Mouse (Mus musculus): ENCODE measurements around the gene Zfp947.
"Not testable (repeated sequence)": the region's sequence is repeated elsewhere in the genome, so short reads cannot be mapped to it uniquely, and the experiment has no call there.

The Zfp947 gene

DNA sequence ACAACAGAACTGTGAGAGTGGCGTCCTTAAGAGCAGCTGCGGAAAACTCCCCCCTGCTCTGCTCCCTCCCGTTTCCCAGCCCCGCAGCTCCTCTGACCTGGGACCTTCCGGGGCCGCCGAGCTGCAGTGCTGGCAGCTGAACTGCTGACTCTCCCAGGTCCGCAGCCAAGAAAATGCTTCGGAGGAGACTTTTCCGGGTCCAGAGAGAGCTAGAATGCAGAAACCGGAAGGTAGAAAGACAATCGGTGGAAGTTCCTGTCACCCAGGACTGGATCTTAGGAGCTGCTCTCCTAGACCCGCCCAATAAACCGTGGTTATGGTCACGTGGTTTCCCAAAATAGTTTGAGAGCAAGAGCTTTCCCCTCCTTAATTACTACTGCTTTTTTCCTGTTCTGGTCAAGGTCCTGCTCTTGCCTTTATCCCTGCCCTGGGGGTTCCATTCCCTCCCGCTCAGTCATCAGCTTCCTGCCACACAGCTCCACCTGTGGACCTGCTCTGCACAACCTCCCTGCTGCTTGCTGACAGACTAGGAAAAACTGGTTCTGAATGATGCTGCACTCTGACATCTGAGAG, at the start of gene Zfp947:
Gene Zfp947, minus strand, starts transcription at position 469 of the 573 bp plus-strand sequence.
- DNase-seq (ENCODE audit: low spot score in 2 of 2), result peak; percentile 17 to 26

DNA sequence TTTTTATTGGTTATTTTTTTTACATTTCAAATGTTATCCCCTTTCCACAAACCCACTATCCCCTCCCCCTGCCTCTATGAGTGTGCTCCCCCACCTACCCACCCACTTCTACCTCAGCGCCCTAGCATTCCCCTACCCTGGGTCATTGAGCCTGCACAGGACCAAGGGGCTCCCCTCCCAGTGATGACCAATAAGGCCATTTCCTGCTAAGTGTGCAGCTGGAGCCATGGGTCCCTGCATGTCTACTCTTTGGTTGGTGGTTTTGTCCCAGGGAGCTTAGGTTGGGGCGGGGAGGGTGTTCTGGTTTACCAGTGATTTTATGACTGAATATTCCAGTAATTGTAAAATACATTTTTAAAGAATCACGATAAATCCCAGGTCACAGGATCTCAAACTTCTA, 686 bp downstream of the Zfp947 start:
- not testable (repeated sequence) for DNase-seq (ENCODE audit: low spot score in 2 of 2)

DNA sequence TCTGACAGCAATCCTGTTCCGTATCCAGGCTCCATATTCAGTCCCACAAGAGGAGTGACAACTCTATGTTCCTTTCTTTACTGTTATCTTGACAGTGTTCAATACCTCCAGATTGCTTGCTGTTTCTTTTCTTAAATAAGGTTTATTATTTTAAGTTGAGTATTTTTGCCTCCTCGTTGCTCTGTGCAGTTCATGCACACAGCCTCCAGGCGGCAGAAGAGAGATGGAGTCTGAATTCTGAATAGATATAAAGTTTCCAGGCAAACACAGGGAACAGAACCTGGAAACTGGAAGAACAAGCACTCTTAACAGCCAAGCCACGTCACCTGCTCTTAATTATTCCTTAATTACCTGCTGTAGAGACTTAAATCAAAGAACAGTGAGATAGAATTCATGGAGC, 12.0 kb downstream of the Zfp947 start:
- not testable (repeated sequence) for DNase-seq (ENCODE audit: low spot score in 2 of 2)

DNA sequence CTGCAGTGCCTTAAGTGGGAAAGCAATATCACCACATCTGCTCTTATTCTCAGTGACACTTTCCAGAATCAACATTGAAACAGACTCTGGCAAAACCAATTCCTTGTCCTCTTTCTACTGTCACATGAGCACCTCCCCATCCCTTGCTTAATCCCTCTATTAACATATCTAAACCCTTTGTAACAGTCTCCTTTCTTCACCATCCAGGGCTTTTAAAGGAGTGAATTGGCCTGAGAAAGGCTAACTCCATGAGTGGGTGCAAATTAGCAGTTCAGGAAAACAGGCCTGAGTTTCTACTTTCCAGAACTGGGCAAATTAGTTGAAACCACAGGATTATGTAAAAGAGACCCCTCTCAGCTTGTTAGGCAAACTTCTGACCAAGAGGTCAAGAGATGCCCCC, 47.2 kb downstream of the Zfp947 start:
- DNase-seq (ENCODE audit: low spot score in 2 of 2), result no peak
